Mouse (Mus musculus) testis, adult 2 months (tissue): ENCODE data around the gene Xrcc3. TPM values are rescaled to one million over a fixed set of nuclear protein-coding genes. Genes with fewer than 3 reads are reported as not detected.

Experiments
- H3K27ac ChIP-seq: fragments of 200-500 bp; 2 replicates; pipeline ENCODE4 v1.5.1; 2012; ENCODE audit warnings: low read depth, low read length; ENCODE audit not compliant: control insufficient read depth, insufficient read depth
- H3K27me3 ChIP-seq: fragments of 200-500 bp; 2 replicates; pipeline ENCODE4 v1.6.1; 2012; ENCODE audit warnings: mild to moderate bottlenecking, low read length, moderate library complexity; ENCODE audit not compliant: control insufficient read depth, insufficient read depth
- H3K36me3 ChIP-seq: fragments of 200-500 bp; 2 replicates; pipeline ENCODE4 v1.6.1; 2012; ENCODE audit warnings: mild to moderate bottlenecking, low read length; ENCODE audit not compliant: control insufficient read depth, insufficient read depth
- H3K4me1 ChIP-seq: fragments of 200-500 bp; 2 replicates; pipeline ENCODE4 v1.6.1; 2012; ENCODE audit warnings: low read length; ENCODE audit not compliant: control insufficient read depth, insufficient read depth
- H3K4me3 ChIP-seq: fragments of 200-500 bp; 2 replicates; pipeline ENCODE4 v1.5.1; 2012; ENCODE audit warnings: low read depth, mild to moderate bottlenecking, low read length, moderate library complexity, mixed read lengths; ENCODE audit not compliant: control insufficient read depth
- CTCF ChIP-seq: fragments of 200-500 bp; IDR thresholded peaks from 2 replicates; pipeline ENCODE4 v1.5.1; 2012; ENCODE audit warnings: low read depth, mild to moderate bottlenecking, inconsistent platforms, low read length, moderate library complexity; ENCODE audit not compliant: control insufficient read depth, insufficient read depth, insufficient replicate concordance
- POLR2A ChIP-seq: fragments of 200-500 bp; IDR thresholded peaks from 2 replicates; pipeline ENCODE4 v1.6.1; 2012; ENCODE audit warnings: low read depth, mild to moderate bottlenecking, inconsistent platforms, low read length, moderate library complexity; ENCODE audit not compliant: control insufficient read depth
- polyA plus RNA-seq: library from polyadenylated mRNA; depleted of rRNA; stranded (reverse); fragments of >200 nt; gene quantifications from 2 replicates; pipeline ENCODE4 v1.2.3, GENCODE M21; 2012; rRNA removed

Xrcc3 gene
- polyA plus RNA-seq, result 7.6 and 8.7 TPM in 2 replicates

DNA sequence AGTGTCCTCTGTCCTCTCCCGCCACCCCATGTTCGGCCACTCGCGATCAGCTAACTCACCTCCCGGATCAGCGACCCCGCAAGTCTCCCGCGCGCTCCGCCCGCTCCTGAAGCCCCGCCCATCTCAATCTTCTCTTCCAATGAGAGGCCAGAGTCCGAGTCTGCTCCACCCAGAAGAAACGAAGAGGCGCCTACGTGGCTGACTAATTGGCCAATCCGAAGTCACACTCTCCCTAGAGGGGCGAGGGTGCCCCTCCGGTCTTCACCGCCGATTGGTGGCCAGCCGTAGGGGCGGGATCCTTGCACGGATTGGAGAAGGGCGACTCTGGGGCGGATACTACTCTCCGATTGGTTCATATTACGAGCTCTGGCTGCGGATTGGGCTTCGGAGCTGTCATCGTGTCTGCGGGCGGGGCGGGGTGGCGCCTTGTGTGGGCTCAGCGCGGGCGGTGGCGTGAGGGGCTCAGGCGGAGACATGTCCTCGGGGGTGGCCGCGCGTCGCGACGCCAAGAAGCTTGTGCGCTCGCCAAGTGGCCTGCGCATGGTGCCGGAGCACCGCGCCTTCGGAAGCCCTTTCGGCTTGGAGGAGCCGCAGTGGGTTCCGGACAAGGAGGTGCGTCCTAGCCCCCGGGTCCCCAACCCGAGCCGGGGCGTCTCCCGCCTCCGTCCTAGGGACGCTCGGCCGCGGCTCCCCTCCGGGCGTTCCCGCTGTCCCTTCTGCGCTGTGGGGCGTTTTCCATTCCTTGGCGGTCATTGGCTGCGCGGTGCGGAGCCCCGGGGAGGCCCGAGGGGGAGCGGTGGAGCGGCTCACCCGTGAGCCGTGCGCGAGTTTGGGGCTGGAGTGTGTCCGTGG, at the start of gene Xrcc3, which contains the start of gene Zfyve21:
Gene Xrcc3 (minus strand): TSS at position 108 of the 852 bp plus-strand sequence.
Gene Zfyve21 (plus strand): TSS at position 405 of the 852 bp plus-strand sequence.
- peak; percentile 64 for TF ChIP-seq POLR2A
- TF ChIP-seq CTCF, result no peak
- Histone ChIP-seq H3K27me3 (no peaks in the 10 kb centered on the region), H3K4me1 (peaks cover 17% of the 10 kb centered on the region), H3K4me3 (peak within 1 kb of the TSS; percentile 80), H3K36me3 (no peaks in the 10 kb centered on the region), H3K27ac (peak within 1 kb of the TSS; percentile 72)

DNA sequence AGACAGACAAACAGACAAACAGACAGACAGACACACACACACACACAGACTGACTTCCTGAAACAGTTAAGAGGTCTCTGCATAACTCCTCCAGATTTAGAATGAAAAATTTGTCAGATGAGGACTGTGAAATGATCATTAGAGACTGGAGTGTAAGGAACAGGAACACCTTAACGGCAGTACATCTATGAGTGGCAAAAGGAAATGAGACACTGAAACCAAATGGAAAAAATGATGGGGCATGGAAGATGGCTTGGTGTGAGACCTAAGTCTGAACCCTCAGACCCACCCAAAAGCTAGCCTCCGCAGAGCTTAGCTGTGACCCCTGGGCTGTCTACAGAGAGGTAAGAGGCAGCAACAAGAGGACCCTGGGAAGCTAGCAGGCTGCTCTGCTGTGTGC, 41.8 kb upstream of the Xrcc3 start:
- Histone ChIP-seq H3K4me3 (no peak overlapping the region), H3K27ac (no peak overlapping the region), H3K4me1 (peaks cover 2% of the 10 kb centered on the region; the same call in 1 of the 2 replicates), H3K27me3 (no peaks in the 10 kb centered on the region), H3K36me3 (no peaks in the 10 kb centered on the region; the same call in 1 of the 2 replicates)
- TF ChIP-seq CTCF (no peak), POLR2A (no peak)

DNA sequence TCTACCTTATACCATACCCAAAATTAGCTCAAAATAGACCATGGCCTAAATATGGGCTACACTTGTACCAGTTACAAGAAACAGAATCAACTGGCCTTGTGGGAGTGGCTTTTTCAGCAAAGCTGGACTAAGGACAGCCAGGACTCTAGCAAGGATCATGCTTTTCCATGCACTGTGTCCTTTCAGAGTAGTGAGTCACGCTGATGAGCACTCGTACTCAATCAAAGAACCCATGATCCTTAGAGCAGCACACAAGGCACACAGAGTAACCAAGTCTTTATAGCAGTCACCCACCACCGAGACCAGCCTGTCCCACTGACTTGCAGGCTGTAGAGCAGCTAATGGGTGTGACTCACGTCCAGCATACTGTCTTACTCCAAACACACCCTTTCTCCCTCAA, 39.9 kb upstream of the Xrcc3 start:
- no peak for TF ChIP-seq CTCF
- TF ChIP-seq POLR2A, result no peak
- H3K4me1 ChIP-seq, result peaks cover 4% of the 10 kb centered on the region; the same call in 1 of the 2 replicates
- no peak overlapping the region for H3K4me3 ChIP-seq
- no peak overlapping the region for H3K27ac ChIP-seq
- no peaks in the 10 kb centered on the region for H3K27me3 ChIP-seq
- H3K36me3 ChIP-seq, result no peaks in the 10 kb centered on the region

DNA sequence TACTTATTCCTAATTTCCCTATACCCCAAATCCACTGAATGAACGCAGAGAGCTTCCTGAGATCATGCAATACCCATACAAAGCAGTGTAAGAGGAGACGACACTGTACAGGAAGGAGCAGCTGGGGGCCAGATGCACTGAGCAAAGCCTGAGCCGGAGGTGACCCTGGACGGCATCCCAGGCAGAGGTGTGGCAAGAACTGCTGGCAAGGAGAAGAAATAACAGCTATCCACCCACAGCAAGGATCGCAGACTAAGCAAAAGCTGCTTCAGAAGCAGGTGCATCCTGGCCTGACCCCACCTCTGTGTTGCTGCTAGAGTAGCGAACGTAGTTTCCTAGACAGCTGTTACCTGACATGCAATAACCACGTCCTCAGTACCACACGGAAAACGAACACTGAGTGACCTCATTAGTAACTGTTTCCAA, 39.4 kb upstream of the Xrcc3 start:
- Histone ChIP-seq H3K27ac (no peak overlapping the region), H3K36me3 (no peaks in the 10 kb centered on the region), H3K27me3 (no peaks in the 10 kb centered on the region), H3K4me3 (no peak overlapping the region), H3K4me1 (peaks cover 4% of the 10 kb centered on the region; the same call in 1 of the 2 replicates)
- TF ChIP-seq POLR2A, result no peak
- no peak for TF ChIP-seq CTCF

DNA sequence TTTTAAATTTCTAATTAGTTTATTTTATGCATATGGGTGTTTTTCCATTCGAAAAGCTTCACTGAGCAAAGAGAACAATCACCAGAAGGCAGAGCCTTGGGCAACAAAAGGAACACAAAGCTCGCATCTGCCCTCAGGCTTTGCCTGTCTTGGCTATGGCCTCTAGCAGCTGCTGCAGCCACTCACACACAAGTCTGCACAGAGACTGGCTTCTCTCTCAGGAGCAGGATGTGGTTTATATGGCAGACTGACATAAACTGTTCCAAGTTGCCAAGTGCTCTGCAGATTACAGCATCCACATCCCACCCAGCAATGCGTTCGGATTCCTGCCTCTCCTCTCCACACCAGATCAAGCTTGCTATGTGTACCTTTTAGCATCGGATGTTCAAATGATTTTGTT, 38.1 kb upstream of the Xrcc3 start:
- Histone ChIP-seq H3K36me3 (no peaks in the 10 kb centered on the region), H3K4me3 (no peak overlapping the region), H3K27ac (no peak overlapping the region), H3K4me1 (peaks cover 4% of the 10 kb centered on the region; the same call in 1 of the 2 replicates), H3K27me3 (no peaks in the 10 kb centered on the region)
- no peak for TF ChIP-seq POLR2A
- TF ChIP-seq CTCF, result no peak

DNA sequence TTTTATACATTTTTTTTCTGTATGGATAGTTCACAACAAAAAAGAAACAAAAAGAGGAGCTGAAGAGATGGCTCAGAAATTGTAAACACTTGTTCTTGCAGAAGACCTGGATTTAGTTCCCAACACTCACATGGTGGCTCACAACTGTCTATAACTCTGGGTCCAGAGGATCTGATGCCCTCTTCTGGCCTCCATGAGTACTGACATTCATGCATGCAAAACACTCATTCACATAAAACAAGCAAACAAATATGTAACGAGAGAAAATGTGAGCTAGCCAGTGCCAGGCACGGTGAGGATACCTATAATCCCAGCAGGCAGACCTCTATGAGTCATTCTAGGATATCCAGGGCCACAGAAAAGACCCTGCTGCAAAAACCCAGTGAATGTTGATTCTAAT, 37.6 kb upstream of the Xrcc3 start:
- TF ChIP-seq CTCF (no peak), POLR2A (no peak)
- Histone ChIP-seq H3K27me3 (no peaks in the 10 kb centered on the region), H3K4me1 (peaks cover 4% of the 10 kb centered on the region; the same call in 1 of the 2 replicates), H3K27ac (no peak overlapping the region), H3K36me3 (no peaks in the 10 kb centered on the region), H3K4me3 (no peak overlapping the region)

DNA sequence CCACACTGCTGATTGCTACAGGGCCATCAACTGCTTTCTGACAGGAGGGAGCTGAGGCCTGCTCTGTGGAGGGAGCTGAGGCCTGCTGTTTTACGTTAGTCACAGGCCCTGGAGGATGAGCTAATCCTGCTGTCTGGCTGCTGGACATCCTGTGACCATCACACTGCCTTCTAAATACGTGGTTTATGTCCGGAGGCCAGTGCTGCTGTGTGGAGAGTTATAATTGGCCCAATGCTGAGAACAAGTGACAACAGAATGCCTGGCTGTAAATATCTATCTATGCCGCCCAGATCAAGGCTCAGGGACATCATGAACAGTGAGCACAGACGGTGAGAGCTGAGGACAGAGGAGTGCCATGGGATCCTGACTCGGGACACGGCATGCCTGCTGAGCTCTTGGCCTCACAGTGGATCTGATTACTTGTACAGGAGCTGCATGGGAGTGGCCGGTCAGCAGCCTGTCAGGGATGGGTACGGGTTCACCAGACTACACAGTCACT, 34.7 kb upstream of the Xrcc3 start:
- no peak overlapping the region for H3K4me3 ChIP-seq
- H3K4me1 ChIP-seq, result peaks cover 4% of the 10 kb centered on the region; the same call in 1 of the 2 replicates
- H3K27ac ChIP-seq, result no peak overlapping the region
- no peak for TF ChIP-seq POLR2A
- no peak for TF ChIP-seq CTCF
- H3K27me3 ChIP-seq, result no peaks in the 10 kb centered on the region
- peaks cover 2% of the 10 kb centered on the region; the same call in 1 of the 2 replicates for H3K36me3 ChIP-seq
